Mouse (Mus musculus) stomach, postnatal 0 days (tissue): ENCODE data around the gene Accs. TPM values are rescaled to one million over a fixed set of nuclear protein-coding genes. Genes with fewer than 3 reads are reported as not detected.

ENCODE experiments used
- ATAC-seq: fragments of 200-750 bp; cut with Nextera tagmentation; 2 replicates; pipeline ENCODE4 v1.8.0; 2017; ENCODE audit not compliant: low FRiP score, low TSS enrichment
- DNase-seq: peaks from one replicate; pipeline ENCODE4 v3.0.0-alpha.2; 2016; ENCODE audit warnings: low spot score
- H3K27ac ChIP-seq: fragments of 300-500 bp; sonication (generic); replicated peaks from 2 replicates; pipeline ENCODE4 v1.5.1; 2014; ENCODE audit warnings: mild to moderate bottlenecking, control low read depth
- H3K27me3 ChIP-seq: fragments of 300-500 bp; sonication (generic); 2 replicates; pipeline ENCODE4 v1.6.1; 2014; ENCODE audit warnings: low read length; ENCODE audit not compliant: control insufficient read depth, insufficient read depth
- H3K36me3 ChIP-seq: fragments of 300-500 bp; sonication (generic); 2 replicates; pipeline ENCODE4 v1.6.1; 2014; ENCODE audit warnings: low read length, mixed read lengths; ENCODE audit not compliant: control insufficient read depth, insufficient read depth
- H3K4me1 ChIP-seq: fragments of 300-500 bp; sonication (generic); replicated peaks from 2 replicates; pipeline ENCODE4 v1.6.1; 2014; ENCODE audit warnings: antibody characterized with exemption; ENCODE audit not compliant: control insufficient read depth, insufficient read depth
- H3K4me2 ChIP-seq: fragments of 300-500 bp; sonication (generic); replicated peaks from 2 replicates; pipeline ENCODE4 v1.6.1; 2014; ENCODE audit warnings: low read depth, mild to moderate bottlenecking, control low read depth, moderate library complexity
- H3K4me3 ChIP-seq: fragments of 300-500 bp; sonication (generic); 2 replicates; pipeline ENCODE4 v1.5.1; 2014; ENCODE audit warnings: low read depth, low read length, control low read depth
- H3K9ac ChIP-seq: fragments of 300-500 bp; sonication (generic); 2 replicates; pipeline ENCODE4 v1.6.1; 2014; ENCODE audit warnings: mild to moderate bottlenecking, low read length, control low read depth, mixed read lengths
- H3K9me3 ChIP-seq: fragments of 300-500 bp; sonication (generic); 2 replicates; pipeline ENCODE4 v1.6.1; 2016; ENCODE audit warnings: low read length; ENCODE audit not compliant: control insufficient read depth
- CTCF ChIP-seq: IDR thresholded peaks from 2 replicates; pipeline ENCODE4 v1.5.1; 2016; ENCODE audit warnings: antibody characterized with exemption, low read depth, mild to moderate bottlenecking, moderate library complexity
- EP300 ChIP-seq: optimal IDR thresholded peaks from 2 replicates; pipeline ENCODE3; 2016; ENCODE audit warnings: antibody characterized with exemption
- WGBS: fragments of 180-500 bp; shearing (Covaris S2); extraction: QIAGEN DNeasy Blood & Tissue Kit; methylation state at CpG from one replicate; pipeline ENCODE4 v1.1.7; 2014; 5-methylcytosine and 5-hydroxymethylcytosine counted together
- polyA plus RNA-seq: library from polyadenylated mRNA; unstranded; fragments of >200 nt; fragmentation: Nextera tagmentation; extraction: Ambion mirVana; gene quantifications from 2 replicates; pipeline ENCODE4 v1.2.1, GENCODE M21; 2015

Gene Accs
- polyA plus RNA-seq, 1 experiment from 2014 or later = 4.7 TPM

GRCm38 (mm10) chr2:93886013-93886794, 36.5 kb upstream of the Accs start:
- WGBS = 29% methylated on average over 10 of the region's 10 CpGs
- H3K9ac ChIP-seq = no peak overlapping the region

GRCm38 (mm10) chr2:93883066-93883465, 33.3 kb upstream of the Accs start:
- no peaks in the 10 kb centered on the region for H3K36me3 ChIP-seq
- no peaks in the 10 kb centered on the region for H3K27me3 ChIP-seq
- H3K9me3 ChIP-seq = no peaks in the 10 kb centered on the region
- peak; percentile 36 for TF ChIP-seq CTCF
- no peak for TF ChIP-seq EP300
- WGBS = 56% methylated on average over 5 of the region's 5 CpGs
- H3K4me1 ChIP-seq = no peaks in the 10 kb centered on the region
- H3K27ac ChIP-seq = no peak overlapping the region
- DNase-seq (no peak), ATAC-seq (no peak)
- H3K9ac ChIP-seq = no peak overlapping the region
- no peak overlapping the region for H3K4me3 ChIP-seq
- H3K4me2 ChIP-seq = no peak overlapping the region

More at GRCm38 (mm10) chr2:93886013-93886794, 36.5 kb upstream of the Accs start:
- no peak overlapping the region for H3K4me2 ChIP-seq
- H3K36me3 ChIP-seq = no peaks in the 10 kb centered on the region
- no peaks in the 10 kb centered on the region for H3K9me3 ChIP-seq
- no peaks in the 10 kb centered on the region for H3K27me3 ChIP-seq
- peak; percentile 56; the same call in 1 of the 2 replicates for ATAC-seq
- no peak overlapping the region for H3K4me3 ChIP-seq
- DNase-seq = no peak
- H3K27ac ChIP-seq = peak overlapping the region; percentile 81
- H3K4me1 ChIP-seq = no peaks in the 10 kb centered on the region
- no peak for TF ChIP-seq CTCF

DNA sequence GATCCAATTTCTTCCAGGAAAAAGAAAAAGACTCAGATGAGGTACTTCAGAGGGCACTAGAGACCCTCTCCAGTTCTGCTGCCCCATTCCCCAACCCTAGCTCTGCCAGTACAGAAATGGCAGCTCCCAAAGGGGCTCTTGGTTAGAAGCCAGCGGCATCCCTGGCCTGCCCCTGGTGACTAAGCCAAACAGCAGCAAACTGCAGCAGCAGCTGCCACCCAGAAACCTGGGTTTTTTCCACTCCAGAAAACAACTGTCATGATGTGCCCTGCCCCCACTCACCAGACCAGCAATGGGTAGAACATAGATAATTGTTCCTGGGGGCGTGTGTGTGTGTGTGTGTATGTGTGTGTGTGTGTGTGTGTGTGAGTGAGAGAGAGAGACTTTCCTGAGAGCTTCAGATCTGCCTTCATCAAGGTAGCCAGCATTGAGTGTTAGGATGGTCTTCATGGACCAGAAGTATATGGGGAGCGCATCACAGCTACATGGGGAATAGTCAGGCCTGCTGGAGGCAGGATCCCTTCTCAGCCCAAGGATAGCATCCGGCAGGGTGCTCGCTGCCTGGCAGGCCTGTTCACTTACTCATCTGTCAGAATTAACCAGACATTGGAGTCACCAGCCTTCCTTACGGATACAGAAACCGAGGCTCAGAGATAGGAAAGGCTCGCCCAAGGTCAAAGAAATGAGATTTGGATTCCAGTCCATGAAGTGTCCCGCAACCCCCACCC, 32.1 kb upstream of the Accs start:
- no peak overlapping the region for H3K9ac ChIP-seq
- 78% methylated on average over 9 of the region's 9 CpGs for WGBS
- H3K4me3 ChIP-seq = no peak overlapping the region
- H3K36me3 ChIP-seq = no peaks in the 10 kb centered on the region
- no peak overlapping the region for H3K4me2 ChIP-seq
- H3K27ac ChIP-seq = no peak overlapping the region
- no peaks in the 10 kb centered on the region for H3K27me3 ChIP-seq
- no peak for DNase-seq
- no peaks in the 10 kb centered on the region for H3K9me3 ChIP-seq
- no peak for TF ChIP-seq CTCF
- TF ChIP-seq EP300 = no peak
- ATAC-seq = peak; percentile 19; the same call in 1 of the 2 replicates
- no peaks in the 10 kb centered on the region for H3K4me1 ChIP-seq

GRCm38 (mm10) chr2:93880981-93881380, 31.2 kb upstream of the Accs start:
- WGBS = 34% methylated on average over 3 of the region's 3 CpGs
- no peak for TF ChIP-seq EP300
- no peak for TF ChIP-seq CTCF
- Histone ChIP-seq H3K4me1 (no peaks in the 10 kb centered on the region; the same call in 1 of the 2 replicates), H3K4me2 (no peak overlapping the region), H3K27ac (no peak overlapping the region), H3K4me3 (no peak overlapping the region), H3K27me3 (no peaks in the 10 kb centered on the region), H3K9ac (no peak overlapping the region), H3K9me3 (no peaks in the 10 kb centered on the region), H3K36me3 (no peaks in the 10 kb centered on the region)
- DNase-seq (no peak), ATAC-seq (no peak)

DNA sequence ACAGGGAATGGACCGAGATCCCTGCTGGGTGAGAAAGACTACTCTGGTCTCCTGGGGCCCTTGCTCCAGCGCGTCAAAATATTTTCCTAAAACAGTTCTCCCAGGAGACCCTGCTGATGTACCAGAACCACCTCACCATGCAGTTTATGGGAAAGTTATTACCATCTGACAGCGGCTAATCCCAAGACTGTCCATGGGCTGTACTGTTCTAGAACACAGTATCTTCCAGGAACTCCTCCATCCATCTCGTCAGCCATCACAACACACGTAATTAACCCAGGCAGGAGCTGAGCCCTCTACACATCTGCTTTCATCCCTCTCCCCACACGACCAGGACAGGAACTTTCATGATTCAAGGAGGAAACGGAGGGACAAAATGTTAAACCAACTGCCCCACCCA, 30.7 kb upstream of the Accs start:
- Histone ChIP-seq H3K27me3 (no peaks in the 10 kb centered on the region), H3K4me3 (no peak overlapping the region), H3K27ac (no peak overlapping the region), H3K4me2 (no peak overlapping the region), H3K36me3 (no peaks in the 10 kb centered on the region), H3K4me1 (no peaks in the 10 kb centered on the region; the same call in 1 of the 2 replicates), H3K9ac (no peak overlapping the region), H3K9me3 (no peaks in the 10 kb centered on the region)
- TF ChIP-seq EP300 = no peak
- TF ChIP-seq CTCF = no peak
- 50% methylated on average over 8 of the region's 8 CpGs for WGBS
- ATAC-seq = peak; percentile 33; the same call in 1 of the 2 replicates
- no peak for DNase-seq

GRCm38 (mm10) chr2:93877005-93877404, 27.3 kb upstream of the Accs start:
- Histone ChIP-seq H3K36me3 (no peaks in the 10 kb centered on the region), H3K4me1 (no peaks in the 10 kb centered on the region; the same call in none of the 2 replicates), H3K9me3 (no peaks in the 10 kb centered on the region), H3K4me2 (no peak overlapping the region), H3K27me3 (no peaks in the 10 kb centered on the region), H3K9ac (no peak overlapping the region), H3K4me3 (no peak overlapping the region), H3K27ac (no peak overlapping the region)
- TF ChIP-seq CTCF (no peak), EP300 (no peak)
- 22% methylated on average over 5 of the region's 5 CpGs for WGBS
- peak; percentile 8; the same call in 1 of the 2 replicates for ATAC-seq
- DNase-seq = no peak
